Mouse (Mus musculus) hindbrain, embryonic 10.5 days (tissue): ENCODE results near the gene Crct1. TPM values are rescaled to one million over a fixed set of nuclear protein-coding genes. Genes with fewer than 3 reads are reported as not detected.

Experiments used
- DNase-seq: peaks from one replicate; pipeline ENCODE4 v3.0.0-alpha.2; 2017; ENCODE audit warnings: low spot score
- H3K27ac ChIP-seq: fragments of 300-500 bp; sonication (generic); 2 replicates; pipeline ENCODE4 v1.5.1; 2016; ENCODE audit warnings: mild to moderate bottlenecking, moderate library complexity
- H3K27me3 ChIP-seq: fragments of 300-500 bp; sonication (generic); 2 replicates; pipeline ENCODE4 v1.6.1; 2016; ENCODE audit warnings: mild to moderate bottlenecking; ENCODE audit not compliant: poor library complexity, insufficient read depth, severe bottlenecking
- H3K36me3 ChIP-seq: fragments of 300-500 bp; sonication (generic); 2 replicates; pipeline ENCODE4 v1.6.1; 2016; ENCODE audit warnings: mild to moderate bottlenecking, moderate library complexity
- H3K4me1 ChIP-seq: fragments of 300-500 bp; sonication (generic); replicated peaks from 2 replicates; pipeline ENCODE4 v1.6.1; 2016; ENCODE audit warnings: mild to moderate bottlenecking
- H3K4me3 ChIP-seq: fragments of 300-500 bp; sonication (generic); 2 replicates; pipeline ENCODE4 v1.5.1; 2016; ENCODE audit warnings: mild to moderate bottlenecking, moderate library complexity
- H3K9me3 ChIP-seq: fragments of 300-500 bp; sonication (generic); 2 replicates; pipeline ENCODE4 v1.6.1; 2016; ENCODE audit warnings: mild to moderate bottlenecking, moderate library complexity
- WGBS: fragments of 180-500 bp; shearing (Covaris S2); methylation state at CpG from one replicate; pipeline ENCODE4 v1.1.7; 2016; 5-methylcytosine and 5-hydroxymethylcytosine counted together
- polyA plus RNA-seq: library from polyadenylated mRNA; unstranded; fragments of >200 nt; fragmentation: Nextera tagmentation; extraction: Ambion mirVana; gene quantifications from 2 replicates; pipeline ENCODE4 v1.2.1, GENCODE M21; 2016

Gene Crct1
- polyA plus RNA-seq, 1 experiment from 2014 or later = 0.60 TPM

DNA sequence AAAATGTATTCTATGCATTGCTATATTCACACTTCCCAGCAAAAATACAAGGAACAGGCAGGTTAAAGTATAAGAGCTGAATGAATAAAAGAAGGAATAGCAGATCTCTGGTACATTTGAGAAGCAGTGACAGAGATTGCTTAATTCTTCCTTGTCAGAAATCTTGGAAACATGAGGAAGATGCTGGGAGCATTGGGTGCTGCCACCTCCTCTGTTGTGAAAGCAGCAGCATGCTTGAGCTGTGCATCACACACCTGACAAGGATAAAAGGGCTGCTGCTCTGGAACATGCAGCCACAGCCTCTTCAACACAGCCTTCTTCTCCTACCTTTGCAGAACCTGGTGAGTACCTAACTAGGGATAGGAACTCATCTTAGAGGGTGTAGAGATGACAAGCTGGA, 23.6 kb downstream of the Crct1 start, which contains the start of gene Lce3f:
Gene Lce3f, plus strand, starts transcription at position 301 of the 400 bp plus-strand sequence.
- Histone ChIP-seq H3K9me3 (no peaks in the 10 kb centered on the region), H3K36me3 (no peaks in the 10 kb centered on the region), H3K4me3 (no peak within 1 kb of the TSS), H3K27me3 (no peaks in the 10 kb centered on the region), H3K4me1 (no peaks in the 10 kb centered on the region), H3K27ac (no peak within 1 kb of the TSS)
- DNase-seq = no peak

DNA sequence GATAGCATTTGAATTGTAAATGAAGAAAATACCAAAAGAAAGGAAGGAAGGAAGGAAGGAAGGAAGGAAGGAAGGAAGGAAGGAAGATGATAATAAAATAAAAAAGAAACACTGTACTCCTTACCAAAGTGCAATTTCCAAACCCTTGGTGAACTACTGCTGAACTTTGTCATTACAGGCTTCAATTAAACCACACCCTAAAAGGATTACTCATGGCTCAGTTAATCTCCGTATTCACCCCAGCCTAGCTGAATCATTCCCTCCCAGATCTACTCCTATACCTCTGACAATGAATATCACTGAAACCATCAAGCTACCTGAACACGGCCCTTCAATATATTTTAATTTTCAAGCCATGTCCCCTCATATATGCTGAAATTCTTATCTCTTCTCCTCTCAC, 37.0 kb downstream of the Crct1 start:
- Histone ChIP-seq H3K9me3 (no peaks in the 10 kb centered on the region), H3K36me3 (no peaks in the 10 kb centered on the region), H3K4me3 (no peak overlapping the region), H3K4me1 (no peaks in the 10 kb centered on the region), H3K27ac (no peak overlapping the region), H3K27me3 (no peaks in the 10 kb centered on the region)
- DNase-seq = no peak
- WGBS = 85% methylated on average over 2 of the region's 2 CpGs

DNA sequence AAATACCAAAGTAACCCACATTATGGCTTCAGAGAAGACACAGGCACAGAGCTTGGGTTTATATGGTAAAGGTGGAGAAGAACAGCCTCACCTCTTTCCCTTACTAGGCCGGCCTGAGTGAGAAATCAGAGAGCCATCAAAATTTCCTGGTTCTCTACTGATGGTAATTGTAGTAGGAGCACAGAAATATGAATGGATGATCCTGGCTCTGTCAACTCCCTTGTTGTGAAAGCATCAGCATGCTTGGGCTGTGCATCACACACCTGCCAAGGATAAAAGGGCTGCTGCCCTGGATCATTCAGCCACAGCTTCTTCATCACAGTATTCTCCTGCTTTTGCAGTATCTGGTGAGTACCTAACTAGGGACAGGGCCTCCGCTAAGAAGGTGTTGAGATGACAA, 48.7 kb downstream of the Crct1 start, which contains the start of gene Lce3e:
Gene Lce3e, plus strand, starts transcription at position 301 of the 400 bp plus-strand sequence.
- WGBS = 87% methylated on average over 2 of the region's 2 CpGs
- H3K27ac ChIP-seq = no peak within 1 kb of the TSS
- DNase-seq = no peak
- no peaks in the 10 kb centered on the region for H3K27me3 ChIP-seq
- no peaks in the 10 kb centered on the region for H3K4me1 ChIP-seq
- H3K4me3 ChIP-seq = no peak within 1 kb of the TSS
- no peaks in the 10 kb centered on the region for H3K9me3 ChIP-seq
- no peaks in the 10 kb centered on the region for H3K36me3 ChIP-seq

Other genes starting within 250 kb of the Crct1 start
- not detected in 2 replicates for gene Lce1i, start 236.8 kb downstream of the Crct1 start, polyA plus RNA-seq
- gene Lce1j, start 225.2 kb downstream of the Crct1 start, polyA plus RNA-seq = not detected in 2 replicates
- gene Lce1k, start 207.8 kb downstream of the Crct1 start, polyA plus RNA-seq = not detected in 2 replicates
- not detected in 2 replicates for gene Kprp, start 188.4 kb downstream of the Crct1 start, polyA plus RNA-seq
- gene Lce1l, start 164.4 kb downstream of the Crct1 start, polyA plus RNA-seq = not detected in 2 replicates
- not detected in 2 replicates for gene 2310050C09Rik, start 145.5 kb downstream of the Crct1 start, polyA plus RNA-seq
- gene Lce3a, start 89.5 kb downstream of the Crct1 start, polyA plus RNA-seq = not detected in 2 replicates
- not detected in 2 replicates for gene Lce3b, start 82.7 kb downstream of the Crct1 start, polyA plus RNA-seq
- not detected in 2 replicates for gene Lce3c, start 71.2 kb downstream of the Crct1 start, polyA plus RNA-seq
- gene Lce3d, start 58.3 kb downstream of the Crct1 start, polyA plus RNA-seq = not detected in 2 replicates
- not detected in 2 replicates for gene Lce3e, start 48.6 kb downstream of the Crct1 start, polyA plus RNA-seq
- gene Lce3f, start 23.5 kb downstream of the Crct1 start, polyA plus RNA-seq = not detected in 2 replicates
- gene Lce1m, start 3.4 kb upstream of the Crct1 start, polyA plus RNA-seq = not detected in 2 replicates
- not detected in 2 replicates for gene Gm4858, start 53.1 kb upstream of the Crct1 start, polyA plus RNA-seq
- gene Crnn, start 129.1 kb upstream of the Crct1 start, polyA plus RNA-seq = not detected in 2 replicates
- gene Flg2, start 181.6 kb upstream of the Crct1 start, polyA plus RNA-seq = not detected in 2 replicates